Mouse (Mus musculus): ENCODE measurements around the gene Mrpl46. TPM values are rescaled to one million over a fixed set of nuclear protein-coding genes. Genes with fewer than 3 reads are reported as not detected.

The Mrpl46 gene
- polyA plus RNA-seq, 1 experiment from 2014 or later: 40.5 TPM

Other genes with a start within 250 kb of the Mrpl46 start
- 0.09 and 0.12 TPM in 2 replicates for gene Ntrk3, start 45.5 kb downstream of the Mrpl46 start, polyA plus RNA-seq (2015; fragmentation: Nextera tagmentation; extraction: Ambion mirVana)
- 39.0 and 39.2 TPM in 2 replicates for gene Mrps11, start 412 bp downstream of the Mrpl46 start, polyA plus RNA-seq (2015; fragmentation: Nextera tagmentation; extraction: Ambion mirVana)
- 6.8 TPM in 2 replicates for gene Det1, start 63.7 kb upstream of the Mrpl46 start, polyA plus RNA-seq (2015; fragmentation: Nextera tagmentation; extraction: Ambion mirVana)
- 15.9 and 19.3 TPM in 2 replicates for gene Aen, start 112.3 kb upstream of the Mrpl46 start, polyA plus RNA-seq (2015; fragmentation: Nextera tagmentation; extraction: Ambion mirVana)
- 94.6 and 121 TPM in 2 replicates for gene Isg20, start 129.9 kb upstream of the Mrpl46 start, polyA plus RNA-seq (2015; fragmentation: Nextera tagmentation; extraction: Ambion mirVana)

Data from liver, embryonic 15.5 days (tissue).